Mouse (Mus musculus) spleen, embryonic (tissue): ENCODE results near the gene Mlh3.

ENCODE experiments used
- CTCF ChIA-PET: fragments of 350-600 bp; sonication (Branson Sonifier 250); formaldehyde crosslinking; loops from one replicate; lab custom pipeline; 2022; lab: Charles Lee

Mlh3 gene

DNA sequence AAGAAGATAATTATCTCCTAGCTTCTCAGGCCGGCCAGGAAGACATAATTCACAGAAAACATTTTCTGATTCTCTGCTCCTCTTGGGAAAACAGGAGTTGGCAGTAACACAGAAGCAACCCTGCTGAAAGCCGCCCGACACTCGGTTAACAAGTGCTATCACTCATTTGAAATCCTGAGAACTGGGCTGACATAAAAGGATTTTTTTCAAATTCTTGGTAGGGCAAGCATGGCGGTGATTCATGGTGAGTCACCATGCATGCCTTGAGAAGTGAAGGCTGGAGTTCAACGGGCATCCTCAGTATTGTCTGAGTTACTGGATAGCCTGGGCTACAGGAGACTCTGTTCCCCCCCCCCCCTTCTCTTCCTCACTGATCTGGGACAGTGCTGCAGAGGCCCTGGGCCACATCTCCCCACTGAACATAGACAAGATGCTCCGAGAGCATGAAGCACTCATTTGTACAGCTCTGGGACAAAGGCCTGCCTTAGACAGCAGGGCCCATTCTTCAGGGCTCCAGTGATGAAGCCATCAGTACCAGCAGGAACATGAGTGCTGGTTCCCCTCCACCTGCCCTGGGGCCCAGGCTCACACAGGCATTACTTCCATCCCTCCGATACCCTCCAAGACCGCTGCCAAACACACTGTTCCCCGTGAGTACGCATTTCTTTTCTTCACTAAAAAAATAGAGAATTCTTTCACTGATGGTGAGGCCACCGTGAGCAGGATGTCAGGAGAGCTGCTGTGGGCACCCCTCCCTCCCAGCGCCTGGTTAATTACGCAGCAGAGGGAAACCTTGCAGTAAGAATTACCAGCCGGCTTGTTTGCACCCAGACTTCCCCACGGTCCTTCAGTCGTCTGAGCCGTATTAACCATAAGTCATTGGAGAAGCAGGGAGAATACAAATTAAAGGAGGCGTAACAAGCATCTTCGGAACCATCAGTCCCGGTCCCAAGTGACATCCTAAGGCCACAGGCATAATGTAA is 36.7 kb downstream of the Mlh3 start:
- CTCF ChIA-PET = no interaction called here

DNA sequence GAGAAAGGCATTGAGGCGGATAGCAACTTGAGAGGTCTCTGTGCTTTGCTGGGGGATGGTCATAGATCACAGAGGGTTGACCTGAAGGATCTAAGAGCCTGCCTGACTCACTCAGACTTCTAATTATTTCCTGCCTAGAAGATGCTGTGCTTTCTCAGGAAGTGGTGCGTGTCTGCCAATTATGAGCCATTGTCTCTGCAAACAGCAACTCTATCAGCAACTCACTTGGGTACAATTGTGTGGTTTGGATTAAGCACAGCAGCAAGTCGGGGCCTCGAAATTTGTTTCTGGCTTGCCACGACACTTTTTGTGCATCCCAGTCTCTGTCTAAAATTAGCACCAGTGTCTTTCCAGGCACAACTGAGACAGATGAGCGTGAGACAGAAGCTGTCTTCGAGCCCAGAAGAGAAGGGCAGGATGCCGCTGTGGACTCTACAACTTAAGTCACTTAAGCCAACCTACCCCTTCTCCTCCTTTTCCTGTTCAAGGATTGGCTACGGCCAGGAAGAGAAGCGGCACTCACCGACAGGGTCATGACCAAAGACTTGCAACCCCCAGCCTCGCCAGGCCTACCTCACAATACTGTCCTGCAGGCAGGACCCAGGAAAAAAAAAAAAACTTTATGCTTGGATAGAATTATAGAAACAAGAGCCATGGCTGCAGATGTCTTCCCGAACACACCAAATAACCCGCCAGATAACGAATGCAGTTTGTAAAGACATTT is 42.4 kb downstream of the Mlh3 start:
- CTCF ChIA-PET = no interaction called here

DNA sequence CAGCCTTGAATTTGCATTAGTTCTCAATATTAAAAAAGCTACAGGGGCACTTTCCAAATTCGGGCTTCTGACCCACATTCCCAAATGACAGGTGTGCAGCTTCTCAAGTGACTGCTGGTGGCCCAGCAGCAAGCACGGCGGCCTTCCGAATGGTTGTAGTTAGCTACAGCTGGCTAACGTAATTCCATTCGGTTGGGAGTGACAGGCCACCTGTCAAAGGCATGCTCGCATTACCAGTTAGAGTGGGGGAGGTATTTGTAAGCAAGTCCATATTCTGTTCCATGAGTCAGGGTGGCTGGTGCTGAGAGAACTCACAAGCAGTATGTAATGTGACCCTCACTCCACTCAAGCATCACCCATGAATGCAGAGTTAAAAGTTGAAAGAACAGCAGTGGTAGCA is 43.2 kb downstream of the Mlh3 start:
- CTCF ChIA-PET = no interaction called here

GRCm38 (mm10) chr12:85219905-85220290 is 50.5 kb downstream of the Mlh3 start:
- CTCF ChIA-PET = interaction anchor here (0.5 to 1.3 kb wide), 3 partner anchors 38 to 86 kb away, joined by 4 to 5 read pairs (median 4); no protein-coding TSS in a partner anchor

DNA sequence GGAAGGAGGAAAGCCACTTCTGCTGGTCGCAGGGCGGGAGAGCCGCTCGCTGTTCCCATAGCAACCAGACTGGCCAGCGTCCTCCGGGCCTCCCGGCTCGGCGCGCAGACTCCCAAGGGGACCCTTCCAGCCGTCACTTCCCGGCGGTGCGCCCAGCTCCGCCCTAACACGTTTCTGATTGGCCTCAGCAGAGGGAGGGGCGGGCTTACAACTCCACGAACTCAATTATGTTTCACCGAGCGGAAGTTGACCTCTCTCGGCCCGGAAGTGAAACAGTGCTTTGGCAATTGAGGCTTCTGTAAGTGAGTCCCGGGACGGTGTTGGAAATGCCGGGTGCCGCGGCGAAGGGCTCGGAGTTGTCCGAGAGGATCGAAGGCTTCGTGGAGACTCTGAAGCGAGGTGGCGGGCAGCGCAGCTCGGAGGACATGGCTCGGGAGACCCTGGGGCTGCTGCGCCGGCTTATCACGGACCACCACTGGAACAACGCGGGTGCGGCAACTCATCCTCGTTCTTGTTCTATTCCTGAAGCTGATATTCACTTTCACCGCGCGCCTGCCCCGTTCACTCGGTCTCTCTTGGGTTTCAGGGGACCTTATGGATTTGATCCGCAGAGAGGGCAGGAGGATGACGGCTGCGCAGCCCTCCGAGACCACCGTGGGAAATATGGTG is 51.0 kb downstream of the Mlh3 start, which contains the start of gene Eif2b2:
TSS of gene Eif2b2 (plus strand) at position 246 of the 669 bp plus-strand sequence.
- CTCF ChIA-PET = interaction anchor here (0.6 to 1.3 kb wide), 3 partner anchors 61 to 99 kb away, joined by 3 to 5 read pairs (median 3); no protein-coding TSS in a partner anchor

- CTCF ChIA-PET = interaction anchor here (1.1 kb wide), 1 partner anchor 39 kb away, joined by 3 read pairs; no protein-coding TSS in a partner anchor
Measured at GRCm38 (mm10) chr12:85217733-85218310, 52.6 kb downstream of the Mlh3 start.

DNA sequence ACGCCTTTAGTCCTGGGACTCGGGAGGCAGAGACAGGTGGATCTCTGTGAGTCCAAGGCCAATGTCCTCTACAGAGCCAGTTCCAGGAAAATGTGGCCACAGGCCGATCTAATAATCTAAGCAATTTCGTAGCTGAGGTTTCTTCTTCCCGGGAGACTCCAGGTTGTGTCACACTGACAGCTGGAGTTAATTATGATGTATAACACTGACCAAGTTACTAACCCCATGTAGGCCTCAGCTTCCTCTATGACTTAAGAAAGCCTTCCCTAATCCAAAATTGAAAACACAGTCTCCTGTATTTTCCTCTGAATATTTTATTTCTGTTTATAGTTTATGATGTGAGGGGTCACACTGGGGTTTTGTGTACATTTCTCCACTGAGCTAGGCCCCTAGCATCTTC is 55.4 kb downstream of the Mlh3 start:
- CTCF ChIA-PET = no interaction called here

DNA sequence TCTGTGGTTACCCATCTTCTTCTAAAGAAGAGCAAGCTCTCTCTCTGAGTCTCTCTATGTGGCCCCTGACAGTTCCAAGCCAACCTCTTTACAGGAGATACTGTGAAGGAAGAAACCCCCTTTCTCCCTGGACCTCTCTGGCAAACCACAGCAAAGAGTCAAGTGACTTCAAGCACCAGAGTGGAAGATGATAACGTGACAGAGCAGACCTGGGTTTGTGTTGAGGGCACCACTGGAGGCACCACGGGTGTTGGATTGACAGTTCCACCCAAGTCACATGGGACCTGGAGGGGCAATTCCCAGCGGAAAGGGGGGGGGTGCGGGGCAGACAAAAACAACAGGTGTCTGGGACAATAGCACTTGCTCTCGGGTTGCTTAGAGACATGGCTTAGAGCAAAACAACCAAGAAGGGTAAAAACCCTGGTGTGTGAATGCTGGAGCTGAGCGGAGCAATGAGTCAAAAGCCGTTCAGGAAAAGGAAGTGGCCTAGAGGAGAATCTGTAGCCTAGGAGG is 61.7 kb downstream of the Mlh3 start:
- CTCF ChIA-PET = interaction anchor here (0.7 kb wide), 1 partner anchor 17 kb away, joined by 6 read pairs; no protein-coding TSS in a partner anchor

DNA sequence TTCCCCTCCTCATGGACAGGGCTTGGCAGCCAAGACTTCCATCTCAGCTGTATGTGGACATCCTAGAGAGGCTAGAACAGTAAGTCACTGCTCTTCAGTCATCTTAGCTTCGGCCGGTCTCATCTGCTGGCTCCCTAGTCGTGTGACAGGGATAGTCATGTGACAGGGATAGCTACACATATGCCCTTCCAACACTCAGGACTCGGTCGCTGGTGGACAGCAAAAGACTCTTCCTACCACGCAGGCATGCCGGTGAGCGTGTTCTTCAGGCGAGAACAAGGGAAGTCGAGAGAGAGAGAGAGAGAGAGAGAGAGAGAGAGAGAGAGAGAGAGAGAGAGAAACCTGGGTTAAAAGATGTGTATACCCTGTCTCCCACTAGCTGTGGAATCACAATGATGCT is 65.0 kb downstream of the Mlh3 start:
- CTCF ChIA-PET = no interaction called here

GRCm38 (mm10) chr12:85204105-85204504 is 66.3 kb downstream of the Mlh3 start:
- CTCF ChIA-PET = no interaction called here

- CTCF ChIA-PET = no interaction called here
Measured at GRCm38 (mm10) chr12:85203699-85204098, 66.7 kb downstream of the Mlh3 start.

GRCm38 (mm10) chr12:85202191-85202590 is 68.2 kb downstream of the Mlh3 start:
- CTCF ChIA-PET = no interaction called here

GRCm38 (mm10) chr12:85201830-85202147 is 68.6 kb downstream of the Mlh3 start:
- CTCF ChIA-PET = no interaction called here

GRCm38 (mm10) chr12:85200929-85201829 is 69.2 kb downstream of the Mlh3 start:
- CTCF ChIA-PET = no interaction called here

DNA sequence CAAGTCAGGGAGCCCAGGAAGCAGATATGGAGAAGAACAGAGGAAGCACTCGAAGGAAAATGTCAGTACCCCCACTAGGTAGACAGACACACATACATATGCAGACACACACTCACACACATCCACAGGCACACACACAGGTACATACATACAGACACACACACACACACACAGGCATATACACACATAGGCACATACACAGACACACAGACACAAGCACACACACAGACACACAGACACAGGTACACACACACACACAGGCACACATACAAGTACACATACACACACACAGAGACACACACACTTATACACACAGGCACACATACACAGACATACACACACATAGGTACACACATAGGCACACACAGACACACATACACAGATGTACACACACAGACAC is 70.4 kb downstream of the Mlh3 start:
- CTCF ChIA-PET = no interaction called here

- CTCF ChIA-PET = no interaction called here
Measured at GRCm38 (mm10) chr12:85197936-85198335, 72.5 kb downstream of the Mlh3 start.

DNA sequence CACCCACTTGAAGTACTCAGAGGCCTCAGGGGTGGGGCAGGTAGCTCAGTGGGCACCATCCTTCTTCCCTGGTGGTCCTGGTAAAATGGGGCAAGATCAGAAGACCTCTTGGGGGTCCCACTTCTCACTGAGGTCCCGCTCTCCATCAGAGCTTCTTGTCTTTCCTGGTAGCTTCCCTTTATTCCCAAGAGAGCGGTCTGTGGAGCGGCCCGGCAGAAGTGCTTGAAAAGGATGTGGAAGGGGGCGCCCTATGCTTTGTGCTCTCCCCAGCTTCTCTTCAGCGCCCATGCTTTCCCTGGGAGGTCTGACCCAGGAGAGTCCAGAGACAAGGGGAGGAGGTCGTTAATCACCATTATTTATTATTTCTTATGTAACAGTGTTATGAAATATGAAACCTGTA is 73.0 kb downstream of the Mlh3 start:
- CTCF ChIA-PET = interaction anchor here (0.6 kb wide), 1 partner anchor 1385 kb away, joined by 7 read pairs; no protein-coding TSS in a partner anchor

DNA sequence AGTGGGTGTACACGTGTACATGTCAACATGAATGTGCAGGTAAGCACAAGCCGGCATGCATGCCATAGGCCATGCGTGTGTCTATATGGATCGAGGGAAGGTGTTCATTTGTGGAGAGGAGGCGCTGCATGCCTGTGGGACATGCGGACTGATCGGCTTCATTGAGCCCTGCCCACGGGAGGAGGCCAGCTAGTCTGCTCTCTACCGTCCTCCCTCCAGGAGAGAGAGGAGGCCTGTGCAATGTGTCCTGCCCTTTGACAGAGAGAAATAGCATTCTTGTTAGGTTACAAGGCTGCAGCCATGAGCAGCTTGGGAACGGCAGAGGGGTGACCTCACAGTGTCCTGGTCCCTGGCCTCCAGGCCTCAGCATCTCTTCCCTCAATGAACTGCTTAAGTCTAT is 74.2 kb downstream of the Mlh3 start:
- CTCF ChIA-PET = no interaction called here

DNA sequence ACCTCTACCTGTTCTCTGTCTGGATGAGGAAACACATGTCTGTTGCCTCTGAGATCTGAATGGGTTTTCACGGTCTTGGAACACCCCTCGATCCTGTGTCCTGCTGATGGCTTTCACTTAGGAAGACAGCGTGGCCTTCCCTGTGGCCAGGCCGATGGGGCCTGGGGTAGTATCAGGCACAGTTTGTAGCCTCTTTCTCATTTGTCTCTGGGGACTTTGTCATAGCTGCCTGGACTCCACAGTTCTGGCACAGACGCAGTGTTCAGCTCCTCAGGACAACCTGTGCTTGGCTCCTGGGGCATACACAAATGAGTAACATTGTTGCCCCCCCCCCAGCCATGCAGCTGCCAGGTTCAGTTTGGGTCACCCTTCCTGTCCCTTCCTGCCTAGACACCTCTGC is 75.3 kb downstream of the Mlh3 start:
- CTCF ChIA-PET = no interaction called here

- CTCF ChIA-PET = no interaction called here
Measured at GRCm38 (mm10) chr12:85194623-85195018, 75.8 kb downstream of the Mlh3 start.
